Mouse (Mus musculus) sigmoid colon, adult 10 weeks (tissue): ENCODE results near the gene Tnni1. TPM values are rescaled to one million over a fixed set of nuclear protein-coding genes. Genes with fewer than 3 reads are reported as not detected.

Experiments
- polyA plus RNA-seq: library from polyadenylated mRNA; stranded (reverse); fragments of 350-450 nt; fragmentation: Illumina TruSeq; extraction: RNeasy Lipid Tissue Mini Kit (QIAGEN cat#74804); gene quantifications from one replicate; pipeline ENCODE4 v1.2.3, GENCODE M21; 2014; ENCODE audit warnings: low read depth, low replicate concordance

Gene Tnni1
- 1.0 TPM for polyA plus RNA-seq

DNA sequence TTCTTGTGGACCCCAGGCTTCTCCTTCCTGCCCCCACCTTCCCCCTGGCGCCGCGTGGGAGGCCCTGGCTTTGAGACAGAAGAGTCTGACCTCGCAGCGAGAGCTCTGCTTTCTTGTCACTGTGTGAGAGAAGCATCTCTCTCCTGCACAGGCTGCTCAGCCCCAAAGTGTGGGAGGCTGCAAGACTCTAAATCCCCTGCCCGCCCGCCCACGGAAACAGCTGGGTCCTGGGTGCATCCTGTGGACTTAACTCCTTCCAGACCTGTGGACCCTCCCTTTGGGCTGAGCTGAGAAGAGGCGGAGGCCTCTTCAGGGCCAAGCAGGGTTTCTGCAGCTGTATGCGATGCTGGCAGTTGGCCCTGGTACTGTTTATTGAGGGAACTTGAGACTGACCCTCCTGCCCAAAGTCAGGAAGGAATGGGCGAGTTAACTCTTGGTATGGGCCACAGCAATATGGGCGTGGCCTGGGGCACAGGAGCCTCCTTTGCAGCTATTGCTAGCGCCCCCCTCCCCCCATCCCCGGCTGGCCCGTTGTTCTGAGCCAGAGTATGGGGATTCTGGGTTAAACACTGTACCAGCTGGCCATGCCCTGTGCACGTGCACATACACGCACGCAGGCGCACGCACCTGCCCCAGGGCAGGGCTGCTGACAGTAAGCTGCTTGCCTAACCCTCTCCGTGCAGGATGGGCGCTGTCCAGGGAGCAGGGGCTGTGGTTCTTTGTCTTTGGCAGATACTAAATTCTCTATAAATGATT lies at the start of gene Tnni1:
Tnni1 (plus strand) TSS at position 655 of the 756 bp plus-strand sequence.

GRCm38 (mm10) chr1:135765645-135766591 lies 13.3 kb upstream of the Tnni1 start, which contains the start of gene Phlda3:
TSS of gene Phlda3 (plus strand) at chr1:135766119.

GRCm38 (mm10) chr1:135818481-135819086 lies 39.4 kb downstream of the Tnni1 start, which contains the start of gene Lad1:
TSS of gene Lad1 (plus strand) at chr1:135818598.

GRCm38 (mm10) chr1:135835716-135836483 lies 56.7 kb downstream of the Tnni1 start, which contains the start of gene Tnnt2:
TSS of gene Tnnt2 (plus strand) at chr1:135836354.

Other genes with a start within 250 kb of the Tnni1 start
- 12.2 TPM for gene Nav1, start 172.1 kb upstream of the Tnni1 start, polyA plus RNA-seq
- gene Csrp1, start 59.4 kb upstream of the Tnni1 start, polyA plus RNA-seq, result 112 TPM
- 1.2 TPM for gene Phlda3, start 13.3 kb upstream of the Tnni1 start, polyA plus RNA-seq
- gene Lad1, start 39.2 kb downstream of the Tnni1 start, polyA plus RNA-seq, result 11.7 TPM
- gene Tnnt2, start 56.9 kb downstream of the Tnni1 start, polyA plus RNA-seq, result 3.7 TPM
- 4.1 TPM for gene Pkp1, start 139.8 kb downstream of the Tnni1 start, polyA plus RNA-seq
- not detected for gene Igfn1, start 226.9 kb downstream of the Tnni1 start, polyA plus RNA-seq
- 1.5 TPM for gene Tmem9, start 228.7 kb downstream of the Tnni1 start, polyA plus RNA-seq